Mouse (Mus musculus) adipose tissue, adult 10 weeks (tissue): ENCODE measurements around the gene Efemp1. TPM values are rescaled to one million over a fixed set of nuclear protein-coding genes. Genes with fewer than 3 reads are reported as not detected.

Source experiments
- polyA plus RNA-seq: library from polyadenylated mRNA; stranded (reverse); fragments of 350-450 nt; fragmentation: Illumina TruSeq; extraction: RNeasy Lipid Tissue Mini Kit (QIAGEN cat#74804); gene quantifications from one replicate; pipeline ENCODE4 v1.2.3, GENCODE M21; 2014; ENCODE audit warnings: low read depth, low replicate concordance

Efemp1 gene
- 156 TPM for polyA plus RNA-seq

DNA sequence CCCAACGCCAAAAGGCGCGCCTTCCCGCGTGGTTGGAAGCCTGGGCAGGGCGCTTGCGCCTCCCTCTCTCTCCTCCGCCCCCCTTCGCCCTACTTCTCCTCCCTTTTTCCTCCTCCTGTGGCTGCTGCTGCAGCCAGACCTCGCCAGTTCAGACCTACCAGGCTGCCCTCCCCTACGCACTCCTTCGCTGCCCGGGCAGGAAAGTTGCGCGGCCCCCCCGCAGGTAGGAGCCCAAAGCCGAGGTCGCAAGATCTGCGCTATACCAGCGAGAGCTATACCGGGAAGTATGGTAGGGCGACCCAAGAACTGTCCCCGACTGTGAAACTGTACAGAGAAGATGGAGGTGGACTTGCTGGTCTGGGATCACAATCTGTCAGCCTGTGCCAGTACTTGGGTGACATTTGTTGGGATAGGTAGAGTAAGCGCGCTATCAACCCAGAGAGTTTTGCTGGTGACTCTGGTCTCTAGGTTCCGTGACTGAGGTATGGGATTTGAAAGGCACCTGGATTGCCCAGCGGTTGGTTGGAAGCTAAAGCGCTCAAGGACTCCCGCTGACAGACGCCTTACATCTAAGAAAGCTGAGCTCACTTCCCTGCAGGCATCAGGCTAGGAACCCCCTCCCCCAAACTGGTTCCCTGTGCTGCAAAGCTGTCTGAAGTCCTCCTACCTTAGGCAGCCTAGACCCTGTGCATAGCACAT is at the start of gene Efemp1:
TSS of gene Efemp1 (plus strand) at position 103 of the 699 bp plus-strand sequence.

